Mouse (Mus musculus): ENCODE measurements at regions not wholly inside any gene's neighbourhood (a gene's known extent, or its start where the extent isn't known, plus 50 kb on each side); places are given as distances from the start of the nearest gene placed in this dataset.

DNA sequence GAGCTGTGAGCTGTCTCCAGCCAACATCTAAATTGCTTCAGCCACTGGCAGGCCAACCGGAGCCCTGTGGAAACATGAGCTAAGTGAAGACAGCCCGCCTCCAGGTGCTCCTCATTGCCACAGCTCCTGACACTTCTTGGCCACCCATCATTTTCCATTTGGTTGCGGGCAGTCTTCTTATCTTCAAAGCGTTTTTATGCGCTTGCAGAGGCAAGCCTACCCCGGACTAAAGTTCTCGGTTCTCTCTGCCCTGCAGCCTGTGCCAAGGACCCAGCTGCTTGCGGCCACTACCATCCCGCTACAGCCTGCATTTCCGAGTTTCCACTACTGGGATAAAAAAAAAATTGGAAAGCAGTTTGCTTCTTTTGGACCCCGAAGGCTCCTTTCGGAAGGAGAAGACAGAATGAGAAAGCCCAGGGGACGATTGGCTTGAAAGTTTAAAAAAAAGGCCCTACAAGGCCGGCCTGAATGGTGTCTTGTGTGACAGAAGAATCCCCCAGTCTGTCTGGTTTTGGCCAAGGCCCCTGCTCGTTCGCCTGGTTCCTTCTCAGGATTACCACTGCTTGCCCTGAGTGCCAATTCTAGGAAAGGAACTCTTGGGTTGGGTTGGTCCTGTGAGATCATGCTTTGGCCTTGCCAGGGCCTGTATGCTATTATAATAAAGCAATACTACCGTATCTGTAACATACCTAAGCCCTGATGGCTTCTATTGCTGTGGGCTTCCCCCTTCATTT lies 124.6 kb upstream of the Meis1 start:
- H3K36me3 ChIP-seq (ENCODE audit: control insufficient read depth, insufficient read depth, low read length), result no peaks in the 10 kb centered on the region
- H3K4me1 ChIP-seq (ENCODE audit: control insufficient read depth, insufficient read depth, low read length), result no peaks in the 10 kb centered on the region
- H3K4me3 ChIP-seq (ENCODE audit: low read depth, low read length), result no peak overlapping the region
- H3K4me2 ChIP-seq, result no peak overlapping the region
- H3K9ac ChIP-seq (ENCODE audit: low read length), result no peak overlapping the region
- no peak overlapping the region for H3K27ac ChIP-seq (ENCODE audit: low read depth, low read length)
- 87% methylated on average over 17 of the region's 17 CpGs for WGBS
- no peaks in the 10 kb centered on the region for H3K27me3 ChIP-seq (ENCODE audit: control insufficient read depth, insufficient read depth, low read length)
- no peak for DNase-seq (ENCODE audit: low spot score, missing footprints)
- H3K9me3 ChIP-seq (ENCODE audit: control insufficient read depth, low read length), result no peaks in the 10 kb centered on the region
- ATAC-seq (ENCODE audit: low FRiP score), result no peak

DNA sequence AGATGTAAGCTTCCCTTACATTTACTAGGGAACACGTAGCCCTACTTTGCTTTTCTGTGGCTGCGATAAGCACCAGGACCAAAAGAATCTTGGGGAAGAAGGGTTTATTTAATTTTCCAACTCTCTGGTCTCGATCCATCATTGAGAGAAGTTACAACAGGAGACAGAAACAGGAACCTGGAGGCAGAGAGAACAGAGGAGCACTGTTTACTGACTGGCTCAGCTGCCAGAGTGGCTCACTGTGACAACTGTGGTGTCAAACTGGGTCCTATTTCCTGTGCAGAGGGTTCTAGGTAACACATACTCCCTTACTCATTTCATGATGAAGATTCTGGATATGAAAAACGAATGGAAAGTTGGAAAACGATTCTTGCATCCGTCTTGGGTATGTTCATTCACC lies 125.7 kb upstream of the Meis1 start:
- H3K36me3 ChIP-seq (ENCODE audit: control insufficient read depth, insufficient read depth, low read length), result no peaks in the 10 kb centered on the region
- H3K27me3 ChIP-seq (ENCODE audit: control insufficient read depth, insufficient read depth, low read length), result no peaks in the 10 kb centered on the region
- no peak overlapping the region for H3K4me3 ChIP-seq (ENCODE audit: low read depth, low read length)
- no peaks in the 10 kb centered on the region for H3K9me3 ChIP-seq (ENCODE audit: control insufficient read depth, low read length)
- DNase-seq (ENCODE audit: low spot score, missing footprints), result no peak
- no peaks in the 10 kb centered on the region for H3K4me1 ChIP-seq (ENCODE audit: control insufficient read depth, insufficient read depth, low read length)
- no peak for ATAC-seq (ENCODE audit: low FRiP score)
- 88% methylated on average over 6 of the region's 6 CpGs for WGBS
- H3K4me2 ChIP-seq, result no peak overlapping the region
- H3K27ac ChIP-seq (ENCODE audit: low read depth, low read length), result no peak overlapping the region
- H3K9ac ChIP-seq (ENCODE audit: low read length), result no peak overlapping the region

DNA sequence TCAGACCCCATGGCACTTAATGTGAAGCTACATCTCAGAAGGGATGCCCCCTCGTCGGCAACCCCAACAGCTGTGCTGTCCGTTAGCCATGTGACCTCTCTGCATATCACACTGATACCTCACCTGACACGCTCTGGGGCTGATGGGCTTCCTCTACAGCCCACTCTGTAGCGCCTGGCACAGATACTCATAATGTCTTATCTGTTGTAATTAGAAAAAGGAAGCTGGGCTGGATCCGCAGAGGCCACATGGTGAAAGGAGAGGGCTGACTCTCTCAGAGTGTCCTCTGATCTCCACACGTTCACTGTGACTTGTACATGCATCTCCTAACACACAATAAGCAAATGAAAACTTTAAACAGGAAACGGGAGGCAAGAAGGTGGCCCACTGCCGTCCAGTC lies 126.5 kb upstream of the Meis1 start:
- H3K36me3 ChIP-seq (ENCODE audit: control insufficient read depth, insufficient read depth, low read length), result no peaks in the 10 kb centered on the region
- H3K9ac ChIP-seq (ENCODE audit: low read length), result no peak overlapping the region
- WGBS, result 89% methylated on average over 9 of the region's 9 CpGs
- H3K27ac ChIP-seq (ENCODE audit: low read depth, low read length), result no peak overlapping the region
- ATAC-seq (ENCODE audit: low FRiP score), result no peak
- no peaks in the 10 kb centered on the region for H3K9me3 ChIP-seq (ENCODE audit: control insufficient read depth, low read length)
- no peak overlapping the region for H3K4me2 ChIP-seq
- no peak for DNase-seq (ENCODE audit: low spot score, missing footprints)
- no peaks in the 10 kb centered on the region for H3K27me3 ChIP-seq (ENCODE audit: control insufficient read depth, insufficient read depth, low read length)
- no peaks in the 10 kb centered on the region for H3K4me1 ChIP-seq (ENCODE audit: control insufficient read depth, insufficient read depth, low read length)
- no peak overlapping the region for H3K4me3 ChIP-seq (ENCODE audit: low read depth, low read length)

DNA sequence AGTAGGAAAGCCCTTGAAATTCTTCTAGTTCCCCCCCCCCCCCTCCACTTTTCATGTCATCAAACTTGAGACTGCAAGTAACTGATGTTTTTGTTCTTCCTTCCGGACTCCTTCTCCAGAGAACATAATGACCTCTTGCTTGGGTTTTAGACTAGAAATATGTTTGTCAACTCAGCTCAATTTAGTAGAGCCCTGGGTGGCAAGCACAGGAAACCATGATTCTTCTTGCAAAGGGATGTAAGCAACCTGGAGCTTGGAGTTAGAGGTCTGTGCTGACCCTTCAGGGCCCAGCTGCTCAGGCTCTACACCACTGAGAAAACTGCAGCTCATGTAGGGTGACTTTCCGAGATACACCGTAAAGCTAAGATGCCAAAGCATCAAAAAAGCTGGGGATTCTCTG lies 127.2 kb upstream of the Meis1 start:
- Histone ChIP-seq H3K4me3 (ENCODE audit: low read depth, low read length) (no peak overlapping the region), H3K9me3 (ENCODE audit: control insufficient read depth, low read length) (no peaks in the 10 kb centered on the region), H3K36me3 (ENCODE audit: control insufficient read depth, insufficient read depth, low read length) (no peaks in the 10 kb centered on the region), H3K4me1 (ENCODE audit: control insufficient read depth, insufficient read depth, low read length) (no peaks in the 10 kb centered on the region), H3K27ac (ENCODE audit: low read depth, low read length) (no peak overlapping the region), H3K4me2 (no peak overlapping the region), H3K27me3 (ENCODE audit: control insufficient read depth, insufficient read depth, low read length) (no peaks in the 10 kb centered on the region), H3K9ac (ENCODE audit: low read length) (no peak overlapping the region)
- 88% methylated on average over 3 of the region's 3 CpGs for WGBS
- no peak for DNase-seq (ENCODE audit: low spot score, missing footprints)
- no peak for ATAC-seq (ENCODE audit: low FRiP score)

DNA sequence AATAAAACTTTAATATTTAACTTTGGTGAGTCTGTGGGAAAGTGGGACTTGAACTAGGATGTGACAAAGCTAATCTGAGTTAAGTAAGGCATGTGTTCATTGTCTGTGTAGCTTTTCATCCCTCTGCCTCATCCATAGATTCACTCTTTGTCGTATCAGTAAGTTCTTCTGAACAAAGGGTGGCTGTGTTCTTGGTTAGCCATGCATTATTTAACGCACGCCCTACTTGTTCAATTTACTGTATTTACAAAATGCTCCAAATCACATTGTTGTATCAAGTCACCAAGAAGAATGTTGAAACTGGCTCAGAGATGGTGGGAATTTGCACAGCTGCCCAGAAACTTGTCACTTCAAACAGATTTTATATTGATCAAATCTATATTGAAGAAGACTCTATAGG lies 132.2 kb upstream of the Meis1 start:
- 69% methylated on average over 3 of the region's 3 CpGs for WGBS
- no peak overlapping the region for H3K4me3 ChIP-seq (ENCODE audit: low read depth, low read length)
- no peak for ATAC-seq (ENCODE audit: low FRiP score)

DNA sequence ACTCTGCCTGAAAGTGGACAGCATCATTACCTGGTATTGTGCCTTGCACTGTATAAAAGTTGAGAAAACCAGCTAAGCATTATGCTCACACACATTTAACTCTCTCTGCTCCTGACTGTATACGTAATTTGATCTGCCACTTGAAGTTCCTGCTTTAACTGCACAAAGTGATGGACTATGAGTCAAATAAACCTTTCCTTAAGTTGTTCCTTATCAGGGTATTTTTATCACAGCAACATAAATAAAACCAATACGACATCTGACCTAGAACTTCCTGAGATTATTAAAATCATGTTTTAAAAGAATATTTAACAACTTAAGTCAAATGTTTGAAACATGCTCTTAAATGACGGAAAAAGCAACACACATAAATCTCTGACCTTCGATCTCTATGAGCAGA lies 134.9 kb upstream of the Meis1 start:
- Histone ChIP-seq H3K4me1 (ENCODE audit: control insufficient read depth, insufficient read depth, low read length) (no peaks in the 10 kb centered on the region), H3K4me2 (no peak overlapping the region), H3K27ac (ENCODE audit: low read depth, low read length) (no peak overlapping the region), H3K27me3 (ENCODE audit: control insufficient read depth, insufficient read depth, low read length) (no peaks in the 10 kb centered on the region), H3K4me3 (ENCODE audit: low read depth, low read length) (no peak overlapping the region), H3K9me3 (ENCODE audit: control insufficient read depth, low read length) (no peaks in the 10 kb centered on the region), H3K9ac (ENCODE audit: low read length) (no peak overlapping the region), H3K36me3 (ENCODE audit: control insufficient read depth, insufficient read depth, low read length) (no peaks in the 10 kb centered on the region)
- DNase-seq (ENCODE audit: low spot score, missing footprints) (no peak), ATAC-seq (ENCODE audit: low FRiP score) (no peak)
- WGBS, result 90% methylated on average over 4 of the region's 4 CpGs

More for the DNA sequence above, 132.2 kb upstream of the Meis1 start:
- no peak overlapping the region for H3K9ac ChIP-seq (ENCODE audit: low read length)
- no peaks in the 10 kb centered on the region for H3K36me3 ChIP-seq (ENCODE audit: control insufficient read depth, insufficient read depth, low read length)
- no peaks in the 10 kb centered on the region for H3K9me3 ChIP-seq (ENCODE audit: control insufficient read depth, low read length)
- no peak overlapping the region for H3K27ac ChIP-seq (ENCODE audit: low read depth, low read length)
- H3K4me1 ChIP-seq (ENCODE audit: control insufficient read depth, insufficient read depth, low read length), result no peaks in the 10 kb centered on the region
- no peaks in the 10 kb centered on the region for H3K27me3 ChIP-seq (ENCODE audit: control insufficient read depth, insufficient read depth, low read length)
- no peak for DNase-seq (ENCODE audit: low spot score, missing footprints)
- H3K4me2 ChIP-seq, result no peak overlapping the region

DNA sequence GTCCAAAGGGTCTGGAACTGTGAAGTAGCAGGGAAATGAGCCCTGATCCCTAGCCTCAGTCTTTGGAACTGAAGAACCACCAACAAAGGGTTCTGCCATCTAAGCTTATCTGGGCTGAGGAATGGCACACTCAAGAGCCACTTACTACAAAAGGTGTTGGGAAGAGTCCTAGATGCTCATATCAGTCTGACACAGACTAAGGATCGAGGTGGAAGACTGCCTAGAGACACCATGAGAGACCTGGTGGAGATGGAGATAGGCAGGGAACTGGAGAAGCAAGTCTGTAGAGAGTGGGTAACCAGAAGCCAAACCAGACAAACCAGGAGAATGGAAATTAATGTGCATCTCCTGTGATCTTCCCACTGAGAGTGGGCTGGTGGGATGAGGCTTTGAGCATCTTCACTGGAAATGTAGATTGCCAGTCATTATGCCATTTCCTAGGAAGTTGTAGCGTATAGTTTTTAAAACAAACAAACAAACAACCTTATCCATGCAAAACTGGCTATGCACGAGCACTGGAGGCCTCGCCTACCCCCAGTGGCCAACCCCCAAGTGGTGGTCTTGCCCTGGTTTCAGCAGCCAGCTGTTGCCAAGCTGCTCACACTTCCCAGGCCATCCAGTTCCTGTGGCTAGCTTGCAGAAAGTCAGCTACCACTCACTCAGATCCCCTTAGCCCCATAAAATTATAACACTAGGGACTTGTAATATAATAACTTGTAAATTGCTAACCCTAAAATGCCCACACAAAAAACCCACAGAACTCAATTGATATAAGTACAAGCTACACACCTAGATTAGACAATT lies 136.2 kb upstream of the Meis1 start:
- no peak overlapping the region for H3K9ac ChIP-seq (ENCODE audit: low read length)
- DNase-seq (ENCODE audit: low spot score, missing footprints), result no peak
- H3K4me2 ChIP-seq, result no peak overlapping the region
- no peaks in the 10 kb centered on the region for H3K36me3 ChIP-seq (ENCODE audit: control insufficient read depth, insufficient read depth, low read length)
- H3K27me3 ChIP-seq (ENCODE audit: control insufficient read depth, insufficient read depth, low read length), result no peaks in the 10 kb centered on the region
- no peak overlapping the region for H3K4me3 ChIP-seq (ENCODE audit: low read depth, low read length)
- no peaks in the 10 kb centered on the region for H3K4me1 ChIP-seq (ENCODE audit: control insufficient read depth, insufficient read depth, low read length)
- ATAC-seq (ENCODE audit: low FRiP score), result no peak
- no peak overlapping the region for H3K27ac ChIP-seq (ENCODE audit: low read depth, low read length)
- WGBS, result 88% methylated on average over 4 of the region's 4 CpGs
- H3K9me3 ChIP-seq (ENCODE audit: control insufficient read depth, low read length), result no peaks in the 10 kb centered on the region

DNA sequence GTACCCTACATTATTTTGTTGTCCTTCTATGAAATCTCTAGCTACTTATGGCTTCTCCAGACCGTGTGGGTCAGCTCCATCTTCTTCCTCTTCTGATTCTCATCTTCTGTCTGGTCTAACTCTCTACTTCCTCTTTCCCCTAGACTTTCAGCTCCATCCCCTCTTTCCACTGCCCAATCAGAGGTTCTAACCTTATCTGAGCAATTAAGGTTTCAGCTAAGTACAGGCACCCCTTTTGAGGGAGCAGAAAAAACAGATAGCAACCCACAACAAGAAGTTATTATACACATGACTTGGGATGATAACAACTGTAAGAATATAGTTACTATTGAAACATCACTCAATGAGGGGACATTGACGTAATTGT lies 136.8 kb upstream of the Meis1 start:
- no peak for ATAC-seq (ENCODE audit: low FRiP score)
- no peak for DNase-seq (ENCODE audit: low spot score, missing footprints)
- Histone ChIP-seq H3K9me3 (ENCODE audit: control insufficient read depth, low read length) (no peaks in the 10 kb centered on the region), H3K4me1 (ENCODE audit: control insufficient read depth, insufficient read depth, low read length) (no peaks in the 10 kb centered on the region), H3K27ac (ENCODE audit: low read depth, low read length) (no peak overlapping the region), H3K9ac (ENCODE audit: low read length) (no peak overlapping the region), H3K4me2 (no peak overlapping the region), H3K27me3 (ENCODE audit: control insufficient read depth, insufficient read depth, low read length) (no peaks in the 10 kb centered on the region), H3K4me3 (ENCODE audit: low read depth, low read length) (no peak overlapping the region), H3K36me3 (ENCODE audit: control insufficient read depth, insufficient read depth, low read length) (no peaks in the 10 kb centered on the region)
- WGBS, result 87% methylated on average over 2 of the region's 2 CpGs

DNA sequence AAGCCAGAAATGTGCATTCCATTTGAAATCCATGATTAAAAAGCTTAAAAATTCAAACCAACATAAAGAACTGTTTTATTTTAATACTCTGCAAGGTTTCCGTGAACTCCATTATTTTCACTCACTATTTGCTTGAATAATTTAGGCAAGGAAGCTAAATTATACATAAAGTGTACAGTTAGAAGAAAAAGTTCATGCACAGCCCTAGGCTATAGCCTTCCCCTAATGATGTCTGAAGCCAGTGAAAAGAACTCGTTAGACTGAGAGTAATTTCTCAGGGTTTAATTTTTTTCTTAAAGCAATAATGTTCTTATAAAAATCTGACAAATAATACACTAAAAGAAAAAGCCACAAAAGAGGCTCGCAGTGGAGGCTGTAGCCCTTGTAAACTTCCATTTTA lies 141.4 kb upstream of the Meis1 start:
- Histone ChIP-seq H3K4me2 (no peak overlapping the region), H3K4me3 (ENCODE audit: low read depth, low read length) (no peak overlapping the region), H3K36me3 (ENCODE audit: control insufficient read depth, insufficient read depth, low read length) (no peaks in the 10 kb centered on the region), H3K9me3 (ENCODE audit: control insufficient read depth, low read length) (no peaks in the 10 kb centered on the region), H3K9ac (ENCODE audit: low read length) (no peak overlapping the region), H3K4me1 (ENCODE audit: control insufficient read depth, insufficient read depth, low read length) (no peaks in the 10 kb centered on the region), H3K27me3 (ENCODE audit: control insufficient read depth, insufficient read depth, low read length) (no peaks in the 10 kb centered on the region), H3K27ac (ENCODE audit: low read depth, low read length) (no peak overlapping the region)
- ATAC-seq (ENCODE audit: low FRiP score), result no peak
- DNase-seq (ENCODE audit: low spot score, missing footprints), result no peak
- WGBS, result 73% methylated on average over 3 of the region's 3 CpGs

All from midbrain, embryonic 11.5 days (tissue).